10 mouse cellular contexts compared by ENCODE assay signal in genomic region chr5:64576426-64577262, GRCm38 (mm10).
DNase-seq lines count a peak whose midpoint lies in the region; ATAC-seq lines count a peak whose summit lies in the region.
"Had no signal": no experiment of that assay in that cellular context is flagged by ENCODE, and none has a peak within 500 bp of the region (broad histone marks: within the 10 kb centered on the region; RNA-seq: fewer than 3 reads in every experiment).

No protein-coding gene starts in this region.

- no peak overlapping the region for H3K9ac ChIP-seq in lung, embryonic 16.5 days (ENCODE audit: low read length)
- no peak overlapping the region for H3K9ac ChIP-seq in heart, embryonic 16.5 days (ENCODE audit: low read length)
- no peak overlapping the region for H3K9ac ChIP-seq in stomach, embryonic 14.5 days (replicated peaks; ENCODE audit: low read depth, low read length)

- no peaks in the 10 kb centered on the region for H3K27me3 ChIP-seq in lung, embryonic 16.5 days (ENCODE audit: control insufficient read depth, insufficient read depth, low read depth, low read length)
- no peaks in the 10 kb centered on the region for H3K27me3 ChIP-seq in heart, embryonic 16.5 days (ENCODE audit: control insufficient read depth, insufficient read depth, low read length)
- no peaks in the 10 kb centered on the region for H3K27me3 ChIP-seq in stomach, embryonic 14.5 days (ENCODE audit: control insufficient read depth, insufficient read depth, low read length)

- 45% methylated on average over 19 of the region's 19 CpGs for WGBS in lung, embryonic 16.5 days
- WGBS in heart, embryonic 16.5 days, result 62% methylated on average over 19 of the region's 19 CpGs
- WGBS in stomach, embryonic 14.5 days, result 56% methylated on average over 19 of the region's 19 CpGs

- H3K4me1 ChIP-seq in lung, embryonic 16.5 days (replicated peaks; ENCODE audit: control insufficient read depth, insufficient read depth, low read length), result peaks cover 34% of the 10 kb centered on the region
- H3K4me1 ChIP-seq in heart, embryonic 16.5 days (ENCODE audit: control insufficient read depth, insufficient read depth, low read length), result peaks cover 34% of the 10 kb centered on the region
- peaks cover 35% of the 10 kb centered on the region for H3K4me1 ChIP-seq in stomach, embryonic 14.5 days (ENCODE audit: control insufficient read depth, insufficient read depth, low read length)

- H3K4me3 ChIP-seq in lung, embryonic 16.5 days (ENCODE audit: low read length), result no peak overlapping the region
- no peak overlapping the region for H3K4me3 ChIP-seq in heart, embryonic 16.5 days (ENCODE audit: low read length)
- H3K4me3 ChIP-seq in stomach, embryonic 14.5 days (ENCODE audit: low read depth, low read length), result no peak overlapping the region

- H3K9me3 ChIP-seq in lung, embryonic 16.5 days (ENCODE audit: control insufficient read depth, low read length), result no peaks in the 10 kb centered on the region
- no peaks in the 10 kb centered on the region for H3K9me3 ChIP-seq in heart, embryonic 16.5 days (replicated peaks; ENCODE audit: control insufficient read depth, low read length)
- H3K9me3 ChIP-seq in stomach, embryonic 14.5 days (ENCODE audit: control insufficient read depth, low read depth, low read length), result no peaks in the 10 kb centered on the region

- peak; percentile 94 for DNase-seq in heart, adult 11 months
- DNase-seq in heart, adult 9 months (ENCODE audit: low spot score in 2 of 2), result no peak
- DNase-seq in lung, adult 18-20 months, result no peak
- DNase-seq in left cerebral cortex, postnatal 14 days (ENCODE audit: low spot score in 2 of 2), result no peak
- DNase-seq: cerebellum, adult 18-20 months had no signal

- ATAC-seq in lung, embryonic 16.5 days (ENCODE audit: low read depth), result peak; percentile 36
- ATAC-seq in heart, embryonic 16.5 days (replicated peaks; ENCODE audit: extremely low read depth, insufficient read depth, low FRiP score), result no peak
- no peak for ATAC-seq in stomach, embryonic 14.5 days (ENCODE audit: insufficient number of reproducible peaks, insufficient read depth, low FRiP score, low read depth)
- no peak for ATAC-seq in erythroblast, adult 5-6 weeks (replicated peaks; ENCODE audit: low FRiP score, poor library complexity, severe bottlenecking)

- no peaks in the 10 kb centered on the region for H3K36me3 ChIP-seq in lung, embryonic 16.5 days (ENCODE audit: control insufficient read depth, insufficient read depth, low read length)
- H3K36me3 ChIP-seq in heart, embryonic 16.5 days (ENCODE audit: control insufficient read depth, insufficient read depth), result no peaks in the 10 kb centered on the region
- no peaks in the 10 kb centered on the region for H3K36me3 ChIP-seq in stomach, embryonic 14.5 days (ENCODE audit: control insufficient read depth, insufficient read depth, low read length)

- H3K4me2 ChIP-seq in lung, embryonic 16.5 days (ENCODE audit: low read depth, low read length), result peak overlapping the region; percentile 11; the same call in 1 of the 2 replicates
- H3K4me2 ChIP-seq in heart, embryonic 16.5 days (ENCODE audit: low read depth, low read length), result no peak overlapping the region
- H3K4me2 ChIP-seq in stomach, embryonic 14.5 days (replicated peaks; ENCODE audit: low read depth, low read length), result no peak overlapping the region

- intact Hi-C loops in left cerebral cortex, postnatal 14 days (cut with DNase I), result no loop called here

- peak overlapping the region; percentile 58 for H3K27ac ChIP-seq in lung, embryonic 16.5 days (ENCODE audit: low read length)
- H3K27ac ChIP-seq in heart, embryonic 16.5 days (ENCODE audit: low read length), result peak overlapping the region; percentile 77
- H3K27ac ChIP-seq in stomach, embryonic 14.5 days (ENCODE audit: low read length), result peak overlapping the region; percentile 68
- H3K27ac ChIP-seq: kidney, postnatal 0 days had no signal
